8 mouse cellular contexts compared by ENCODE assay signal in genomic region chr7:125552851-125553555, GRCm38 (mm10). TPM values are rescaled to one million over a fixed set of nuclear protein-coding genes. Genes with fewer than 3 reads are reported as not detected.
DNase-seq lines count a peak whose midpoint lies in the region; ATAC-seq lines count a peak whose summit lies in the region.

No protein-coding gene starts in this region.

- no peaks in the 10 kb centered on the region for H3K9me3 ChIP-seq in erythroblast, embryonic 14.5 days (ENCODE audit: control insufficient read depth, low read length)
- no peaks in the 10 kb centered on the region for H3K9me3 ChIP-seq in forebrain, embryonic 15.5 days
- H3K9me3 ChIP-seq in liver, embryonic 13.5 days (replicated peaks), result no peaks in the 10 kb centered on the region

- peak overlapping the region; percentile 79 for H3K4me2 ChIP-seq in forebrain, embryonic 15.5 days (replicated peaks)
- H3K4me2 ChIP-seq in liver, embryonic 13.5 days, result peak overlapping the region; percentile 99

- H3K9ac ChIP-seq in forebrain, embryonic 15.5 days (replicated peaks), result no peak overlapping the region
- H3K9ac ChIP-seq in liver, embryonic 13.5 days, result peak overlapping the region; percentile 85

- H3K27me3 ChIP-seq in erythroblast, embryonic 14.5 days (ENCODE audit: control insufficient read depth), result peaks cover 49% of the 10 kb centered on the region
- no peaks in the 10 kb centered on the region; the same call in 1 of the 2 replicates for H3K27me3 ChIP-seq in forebrain, embryonic 15.5 days
- peaks cover 25% of the 10 kb centered on the region for H3K27me3 ChIP-seq in liver, embryonic 13.5 days

- H3K27ac ChIP-seq in forebrain, embryonic 15.5 days (replicated peaks), result no peak overlapping the region
- H3K27ac ChIP-seq in liver, embryonic 13.5 days, result no peak overlapping the region; the same call in 1 of the 2 replicates

- DNase-seq in 416B (ENCODE audit: low read depth), result peak; percentile 43
- DNase-seq in liver, embryonic 13.5 days, result no peak
- no peak for DNase-seq in left cerebral cortex, adult 18-20 months (ENCODE audit: low spot score in 2 of 2)
- no peak for DNase-seq in ovary, postnatal 14 days (ENCODE audit: low spot score)
- no peak for DNase-seq in spleen, postnatal 36 days (ENCODE audit: low spot score in 2 of 2)

- no peaks in the 10 kb centered on the region for H3K36me3 ChIP-seq in erythroblast, embryonic 14.5 days (ENCODE audit: control insufficient read depth)
- H3K36me3 ChIP-seq in forebrain, embryonic 15.5 days, result no peaks in the 10 kb centered on the region
- H3K36me3 ChIP-seq in liver, embryonic 13.5 days, result no peaks in the 10 kb centered on the region

- ATAC-seq in erythroblast, adult 5-6 weeks (replicated peaks; ENCODE audit: low FRiP score, poor library complexity, severe bottlenecking), result no peak
- ATAC-seq in forebrain, embryonic 15.5 days (replicated peaks), result no peak
- no peak for ATAC-seq in liver, embryonic 13.5 days (ENCODE audit: low read depth)

- H3K4me1 ChIP-seq in erythroblast, embryonic 14.5 days (ENCODE audit: control insufficient read depth), result peaks cover 38% of the 10 kb centered on the region
- peaks cover 11% of the 10 kb centered on the region for H3K4me1 ChIP-seq in forebrain, embryonic 15.5 days
- peaks cover 74% of the 10 kb centered on the region for H3K4me1 ChIP-seq in liver, embryonic 13.5 days (replicated peaks)

- H3K4me3 ChIP-seq in erythroblast, embryonic 14.5 days (replicated peaks), result peak overlapping the region; percentile 66
- peak overlapping the region; percentile 45 for H3K4me3 ChIP-seq in forebrain, embryonic 15.5 days
- H3K4me3 ChIP-seq in liver, embryonic 13.5 days (replicated peaks), result peak overlapping the region; percentile 72

- 72% methylated on average over 11 of the region's 11 CpGs for WGBS in forebrain, embryonic 15.5 days
- WGBS in liver, embryonic 13.5 days (ENCODE audit: insufficient replicate concordance), result 60% methylated on average over 11 of the region's 11 CpGs

RNA-seq across cellular contexts. Expression of gene Il4ra, which starts 1.1 kb away (rescaled TPM):
- 0.08 and 0.09 TPM in 2 replicates for polyA plus RNA-seq in erythroblast, embryonic 14.5 days (2012)
- 1.3 and 6.1 TPM in 2 replicates for total RNA-seq in erythroblast, adult 5-6 weeks (2015; ENCODE audit: low replicate concordance)
- total RNA-seq in erythroblast, adult 5-6 weeks (2017; ENCODE audit: low replicate concordance), result 4.0 and 6.1 TPM in 2 replicates
- 2.1 and 2.2 TPM in 2 replicates for polyA plus RNA-seq in forebrain, embryonic 15.5 days (2015; fragmentation: Nextera tagmentation; extraction: Ambion mirVana)
- 2.9 and 3.1 TPM in 2 replicates for polyA plus RNA-seq in liver, embryonic 13.5 days (2015; fragmentation: Nextera tagmentation; extraction: Ambion mirVana)
- 1 to 10 TPM; 9.0 to 9.2 TPM for total RNA-seq in left cerebral cortex, adult 18-20 months (2021)

RNA-seq across cellular contexts. Expression of gene Il21r, which starts 50.2 kb away (rescaled TPM):
- polyA plus RNA-seq in erythroblast, embryonic 14.5 days (2012), result 0.04 and 0.05 TPM in 2 replicates
- total RNA-seq in erythroblast, adult 5-6 weeks (2015; ENCODE audit: low replicate concordance), result 1.3 TPM in 2 replicates
- total RNA-seq in erythroblast, adult 5-6 weeks (2017; ENCODE audit: low replicate concordance), result 0.42 and 0.43 TPM in 2 replicates
- 0.15 and 0.17 TPM in 2 replicates for polyA plus RNA-seq in forebrain, embryonic 15.5 days (2015; fragmentation: Nextera tagmentation; extraction: Ambion mirVana)
- polyA plus RNA-seq in liver, embryonic 13.5 days (2015; fragmentation: Nextera tagmentation; extraction: Ambion mirVana), result 0.95 and 1.1 TPM in 2 replicates
- 1 to 10 TPM; 1.2 to 1.5 TPM for total RNA-seq in left cerebral cortex, adult 18-20 months (2021)
